Mouse (Mus musculus): ENCODE results near the gene Btbd35f13.
"Not testable (repeated sequence)": the region's sequence is repeated elsewhere in the genome, so short reads cannot be mapped to it uniquely, and the experiment has no call there.

Btbd35f13 gene

GRCm38 (mm10) chrX:33656872-33657271, at the start of gene Btbd35f13:
Btbd35f13 (plus strand) TSS chrX:33657172.
- not testable (repeated sequence) for DNase-seq (ENCODE audit: low spot score)

- DNase-seq (ENCODE audit: low spot score): not testable (repeated sequence)
Observed at GRCm38 (mm10) chrX:33702249-33702648, 45.3 kb downstream of the Btbd35f13 start, which contains the start of gene Btbd35f14. Btbd35f14 (minus strand) TSS chrX:33702349.

Data from MN1 (cell line).